In genomic region chr15:84140109-84140508, GRCm38 (mm10) we compare ENCODE assay signal across 27 mouse cellular contexts. TPM values are rescaled to one million over a fixed set of nuclear protein-coding genes. Genes with fewer than 3 reads are reported as not detected.
A peak's percentile ranks its signal among the peaks of the same experiment; 100 is the strongest.
DNase-seq lines count a peak whose midpoint lies in the region; ATAC-seq and TF ChIP-seq lines count a peak whose summit lies in the region.
"Had no signal": no experiment of that assay in that cellular context is flagged by ENCODE, and none has a peak within 500 bp of the region (broad histone marks: within the 10 kb centered on the region; RNA-seq: fewer than 3 reads in every experiment).

No protein-coding gene starts in this region.

- no peak for TF ChIP-seq POLR2A in brain, embryonic 14.5 days (IDR thresholded peaks at IDR 0.05; ENCODE audit: borderline replicate concordance, extremely low read depth, insufficient read depth, insufficient read length, poor library complexity, severe bottlenecking)

- 55% methylated on average over 3 of the region's 3 CpGs for WGBS in hindbrain, embryonic 15.5 days
- 74% methylated on average over 3 of the region's 3 CpGs for WGBS in hindbrain, embryonic 10.5 days
- 51% methylated on average over 3 of the region's 3 CpGs for WGBS in midbrain, embryonic 13.5 days
- WGBS in midbrain, embryonic 14.5 days = 57% methylated on average over 3 of the region's 3 CpGs

- no peaks in the 10 kb centered on the region for H3K9me3 ChIP-seq in hindbrain, embryonic 15.5 days
- H3K9me3 ChIP-seq in hindbrain, embryonic 10.5 days = no peaks in the 10 kb centered on the region
- H3K9me3 ChIP-seq in midbrain, embryonic 13.5 days = 0 out of 2 replicates have a peak, but pooled peaks cover 2% of the 10 kb centered on the region
- H3K9me3 ChIP-seq in midbrain, embryonic 14.5 days (ENCODE audit: control insufficient read depth, low read length) = no peaks in the 10 kb centered on the region
- H3K9me3 ChIP-seq: hindbrain, embryonic 13.5 days had no signal

- H3K4me2 ChIP-seq in hindbrain, embryonic 15.5 days = no peak overlapping the region
- H3K4me2 ChIP-seq in midbrain, embryonic 13.5 days (replicated peaks) = no peak overlapping the region
- no peak overlapping the region for H3K4me2 ChIP-seq in midbrain, embryonic 14.5 days (ENCODE audit: low read length)
- H3K4me2 ChIP-seq: forebrain, embryonic 13.5 days; heart, embryonic 11.5 days; hindbrain, embryonic 13.5 days had no signal

- no peak for TF ChIP-seq CTCF in brain, embryonic 14.5 days (IDR thresholded peaks at IDR 0.05; ENCODE audit: borderline replicate concordance, extremely low read depth, insufficient read depth, insufficient read length)

- no peak for DNase-seq in hindbrain, embryonic 10.5 days (ENCODE audit: low spot score)
- DNase-seq in midbrain, embryonic 14.5 days = no peak
- peak; percentile 53 for DNase-seq in brain, embryonic 14.5 days (ENCODE audit: low read depth)
- DNase-seq in fat pad, adult 2 months (ENCODE audit: extremely low read depth, low read depth, low spot score) = peak; percentile 72
- no peak for DNase-seq in spleen, postnatal 36 days (ENCODE audit: low spot score in 2 of 2)
- DNase-seq: adrenal gland, postnatal 14 days; B cell, adult 2 months; cerebellum, adult 18-20 months; cerebellum, adult 9-10 months; cerebellum, postnatal 14 days; gastrocnemius, adult 2 months; gastrocnemius, postnatal 14 days; heart, adult 11 months had no signal

- H3K27ac ChIP-seq in hindbrain, embryonic 15.5 days (replicated peaks) = 0 out of 2 replicates have a peak overlapping the region, but pooled peaks have one; percentile 7
- H3K27ac ChIP-seq in hindbrain, embryonic 10.5 days = no peak overlapping the region; the same call in 1 of the 2 replicates
- peak overlapping the region; percentile 7; the same call in 1 of the 2 replicates for H3K27ac ChIP-seq in midbrain, embryonic 13.5 days
- H3K27ac ChIP-seq in midbrain, embryonic 14.5 days (replicated peaks; ENCODE audit: low read depth, low read length) = no peak overlapping the region
- H3K27ac ChIP-seq: gastrocnemius, adult 2 months; hindbrain, embryonic 13.5 days; hindbrain, postnatal 0 days had no signal

- H3K36me3 ChIP-seq in hindbrain, embryonic 15.5 days = no peaks in the 10 kb centered on the region
- H3K36me3 ChIP-seq in hindbrain, embryonic 10.5 days = no peaks in the 10 kb centered on the region
- H3K36me3 ChIP-seq in midbrain, embryonic 13.5 days = no peaks in the 10 kb centered on the region
- H3K36me3 ChIP-seq in midbrain, embryonic 14.5 days (ENCODE audit: control insufficient read depth, insufficient read depth, low read length) = no peaks in the 10 kb centered on the region
- H3K36me3 ChIP-seq: G1E; hindbrain, embryonic 13.5 days had no signal

- H3K4me3 ChIP-seq in hindbrain, embryonic 15.5 days = no peak overlapping the region
- no peak overlapping the region for H3K4me3 ChIP-seq in hindbrain, embryonic 10.5 days
- no peak overlapping the region for H3K4me3 ChIP-seq in midbrain, embryonic 13.5 days (replicated peaks)
- no peak overlapping the region for H3K4me3 ChIP-seq in midbrain, embryonic 14.5 days (replicated peaks; ENCODE audit: low read depth, low read length)
- H3K4me3 ChIP-seq: forebrain, embryonic 13.5 days; gastrocnemius, adult 2 months; hindbrain, embryonic 13.5 days had no signal

- H3K4me1 ChIP-seq in hindbrain, embryonic 15.5 days (replicated peaks) = 0 out of 2 replicates have a peak, but pooled peaks cover 3% of the 10 kb centered on the region
- peaks cover 27% of the 10 kb centered on the region for H3K4me1 ChIP-seq in hindbrain, embryonic 10.5 days (replicated peaks)
- peaks cover 26% of the 10 kb centered on the region for H3K4me1 ChIP-seq in midbrain, embryonic 13.5 days (replicated peaks)
- peaks cover 18% of the 10 kb centered on the region; the same call in 1 of the 2 replicates for H3K4me1 ChIP-seq in midbrain, embryonic 14.5 days (ENCODE audit: control insufficient read depth, insufficient read depth, low read length)

- no peak overlapping the region for H3K9ac ChIP-seq in hindbrain, embryonic 15.5 days
- no peak overlapping the region for H3K9ac ChIP-seq in midbrain, embryonic 13.5 days (replicated peaks)
- H3K9ac ChIP-seq in midbrain, embryonic 14.5 days (replicated peaks; ENCODE audit: low read length) = no peak overlapping the region
- H3K9ac ChIP-seq: forebrain, embryonic 13.5 days; hindbrain, embryonic 13.5 days had no signal

- ATAC-seq in hindbrain, embryonic 15.5 days (ENCODE audit: low FRiP score, low read depth) = no peak
- no peak for ATAC-seq in midbrain, embryonic 13.5 days
- ATAC-seq in midbrain, embryonic 14.5 days (ENCODE audit: low FRiP score, low TSS enrichment) = no peak
- ATAC-seq: forebrain, embryonic 13.5 days; forebrain, embryonic 16.5 days; hindbrain, postnatal 0 days; inflammation-experienced regulatory T-cells, adult 6 months; Patski had no signal

- H3K27me3 ChIP-seq in hindbrain, embryonic 15.5 days = no peaks in the 10 kb centered on the region
- no peaks in the 10 kb centered on the region for H3K27me3 ChIP-seq in hindbrain, embryonic 10.5 days (ENCODE audit: insufficient read depth, poor library complexity, severe bottlenecking)
- 0 out of 2 replicates have a peak, but pooled peaks cover 3% of the 10 kb centered on the region for H3K27me3 ChIP-seq in midbrain, embryonic 13.5 days
- H3K27me3 ChIP-seq in midbrain, embryonic 14.5 days (ENCODE audit: control insufficient read depth, insufficient read depth, low read length) = no peaks in the 10 kb centered on the region
- H3K27me3 ChIP-seq: forebrain, embryonic 13.5 days; hindbrain, embryonic 13.5 days had no signal

RNA-seq across cellular contexts. Expression of gene Pnpla5, which starts 17.1 kb away (rescaled TPM):
- polyA plus RNA-seq in hindbrain, embryonic 15.5 days (2015; fragmentation: Nextera tagmentation; extraction: Ambion mirVana) = not detected in 2 replicates
- not detected in 2 replicates for polyA plus RNA-seq in hindbrain, embryonic 10.5 days (2016; fragmentation: Nextera tagmentation; extraction: Ambion mirVana)
- not detected in 2 replicates for polyA plus RNA-seq in midbrain, embryonic 13.5 days (2015; fragmentation: Nextera tagmentation; extraction: Ambion mirVana)
- not detected in 2 replicates for polyA plus RNA-seq in midbrain, embryonic 14.5 days (2014; fragmentation: Nextera tagmentation; extraction: Ambion mirVana)
- polyA plus RNA-seq in brain, embryonic 14.5 days (2012; rRNA removed) = not detected in 2 replicates
- polyA plus RNA-seq: embryonic facial prominence, embryonic 11.5 days; embryonic facial prominence, embryonic 14.5 days; forebrain, embryonic 13.5 days; forebrain, embryonic 16.5 days; G1E; heart, embryonic 11.5 days; heart, embryonic 14.5 days; heart, postnatal 0 days; hindbrain, embryonic 13.5 days; hindbrain, postnatal 0 days; inflammation-experienced regulatory T-cells, adult 6 months; Patski had no signal

RNA-seq across cellular contexts. Expression of gene Pnpla3, which starts 27.5 kb away (rescaled TPM):
- polyA plus RNA-seq in hindbrain, embryonic 15.5 days (2015; fragmentation: Nextera tagmentation; extraction: Ambion mirVana) = 5.0 and 6.6 TPM in 2 replicates
- 0.88 and 1.1 TPM in 2 replicates for polyA plus RNA-seq in hindbrain, embryonic 10.5 days (2016; fragmentation: Nextera tagmentation; extraction: Ambion mirVana)
- 4.1 and 4.5 TPM in 2 replicates for polyA plus RNA-seq in midbrain, embryonic 13.5 days (2015; fragmentation: Nextera tagmentation; extraction: Ambion mirVana)
- 3.3 and 4.5 TPM in 2 replicates for polyA plus RNA-seq in midbrain, embryonic 14.5 days (2014; fragmentation: Nextera tagmentation; extraction: Ambion mirVana)
- polyA plus RNA-seq in brain, embryonic 14.5 days (2012; rRNA removed) = 9.2 and 12.4 TPM in 2 replicates
- polyA plus RNA-seq: G1E had no signal

RNA-seq across cellular contexts. Expression of gene Sult4a1, which starts 34.6 kb away (rescaled TPM):
- polyA plus RNA-seq in hindbrain, embryonic 15.5 days (2015; fragmentation: Nextera tagmentation; extraction: Ambion mirVana) = 109 and 120 TPM in 2 replicates
- 12.0 and 14.8 TPM in 2 replicates for polyA plus RNA-seq in hindbrain, embryonic 10.5 days (2016; fragmentation: Nextera tagmentation; extraction: Ambion mirVana)
- 42.1 and 44.4 TPM in 2 replicates for polyA plus RNA-seq in midbrain, embryonic 13.5 days (2015; fragmentation: Nextera tagmentation; extraction: Ambion mirVana)
- polyA plus RNA-seq in midbrain, embryonic 14.5 days (2014; fragmentation: Nextera tagmentation; extraction: Ambion mirVana) = 42.5 and 55.0 TPM in 2 replicates
- 96.9 and 102 TPM in 2 replicates for polyA plus RNA-seq in brain, embryonic 14.5 days (2012; rRNA removed)
- polyA plus RNA-seq: G1E had no signal

RNA-seq across cellular contexts. Expression of gene Samm50, which starts 51.9 kb away (rescaled TPM):
- polyA plus RNA-seq in hindbrain, embryonic 15.5 days (2015; fragmentation: Nextera tagmentation; extraction: Ambion mirVana) = 85.9 and 88.6 TPM in 2 replicates
- polyA plus RNA-seq in hindbrain, embryonic 10.5 days (2016; fragmentation: Nextera tagmentation; extraction: Ambion mirVana) = 94.5 and 103 TPM in 2 replicates
- 83.1 and 85.9 TPM in 2 replicates for polyA plus RNA-seq in midbrain, embryonic 13.5 days (2015; fragmentation: Nextera tagmentation; extraction: Ambion mirVana)
- 54.2 and 70.8 TPM in 2 replicates for polyA plus RNA-seq in midbrain, embryonic 14.5 days (2014; fragmentation: Nextera tagmentation; extraction: Ambion mirVana)
- polyA plus RNA-seq in brain, embryonic 14.5 days (2012; rRNA removed) = 18.7 and 30.8 TPM in 2 replicates

Comparison
In these comparisons a context has a peak if more than half of its experiments do, and no peak if none do; other contexts are left out.
1. H3K27ac ChIP-seq: peak in hindbrain, embryonic 15.5 days (single experiment) and midbrain, embryonic 13.5 days (single experiment); none in hindbrain, embryonic 10.5 days (single experiment) and midbrain, embryonic 14.5 days (single experiment).
2. DNase-seq: peak in brain, embryonic 14.5 days (single experiment) and fat pad, adult 2 months (single experiment); none in hindbrain, embryonic 10.5 days (single experiment), midbrain, embryonic 14.5 days (single experiment) and spleen, postnatal 36 days (0 of 2).